Mouse (Mus musculus) thymus, adult 2 months (tissue): ENCODE results near the gene Zfp189. TPM values are rescaled to one million over a fixed set of nuclear protein-coding genes. Genes with fewer than 3 reads are reported as not detected.

Experiments used
- DNase-seq: peaks from one replicate; pipeline ENCODE4 v3.0.0; 2021
- H3K27ac ChIP-seq: fragments of 200-500 bp; 2 replicates; pipeline ENCODE4 v1.5.1; 2012; ENCODE audit warnings: low read length, control low read depth; ENCODE audit not compliant: control insufficient read depth, insufficient read depth
- H3K27me3 ChIP-seq: fragments of 200-500 bp; 2 replicates; pipeline ENCODE4 v1.6.1; 2012; ENCODE audit warnings: mild to moderate bottlenecking, low read length, moderate library complexity, mixed read lengths; ENCODE audit not compliant: control insufficient read depth, insufficient read depth
- H3K36me3 ChIP-seq: fragments of 200-500 bp; 2 replicates; pipeline ENCODE4 v1.6.1; 2012; ENCODE audit warnings: mild to moderate bottlenecking, low read length, moderate library complexity; ENCODE audit not compliant: control insufficient read depth, insufficient read depth
- H3K4me1 ChIP-seq: fragments of 200-500 bp; replicated peaks from 2 replicates; pipeline ENCODE4 v1.6.1; 2012; ENCODE audit warnings: low read length; ENCODE audit not compliant: control insufficient read depth, insufficient read depth
- H3K4me3 ChIP-seq: fragments of 200-500 bp; 2 replicates; pipeline ENCODE4 v1.5.1; 2012; ENCODE audit warnings: mild to moderate bottlenecking, low read length, control low read depth, moderate library complexity; ENCODE audit not compliant: control insufficient read depth, insufficient read depth
- CTCF ChIP-seq: fragments of 200-500 bp; IDR thresholded peaks from 2 replicates; pipeline ENCODE4 v1.5.1; 2012; ENCODE audit warnings: mild to moderate bottlenecking, control low read depth, low read length, moderate library complexity, borderline replicate concordance; ENCODE audit not compliant: control insufficient read depth, poor library complexity, insufficient read depth; ENCODE audit errors: extremely low read depth
- POLR2A ChIP-seq: fragments of 200-500 bp; IDR thresholded peaks from 2 replicates; pipeline ENCODE4 v1.6.1; 2012; ENCODE audit warnings: mild to moderate bottlenecking, low read length, control low read depth, moderate library complexity; ENCODE audit not compliant: control insufficient read depth, poor library complexity, insufficient read depth; ENCODE audit errors: extremely low read depth
- WGBS: fragments of 180-500 bp; shearing (Covaris S2); methylation state at CpG from one replicate; pipeline ENCODE4 v1.1.7; 2018; 5-methylcytosine and 5-hydroxymethylcytosine counted together
- polyA plus RNA-seq: library from polyadenylated mRNA; depleted of rRNA; stranded (reverse); fragments of >200 nt; gene quantifications from 2 replicates; pipeline ENCODE4 v1.2.3, GENCODE M21; 2012

Zfp189 gene
- polyA plus RNA-seq, 1 experiment = 1.9 TPM

DNA sequence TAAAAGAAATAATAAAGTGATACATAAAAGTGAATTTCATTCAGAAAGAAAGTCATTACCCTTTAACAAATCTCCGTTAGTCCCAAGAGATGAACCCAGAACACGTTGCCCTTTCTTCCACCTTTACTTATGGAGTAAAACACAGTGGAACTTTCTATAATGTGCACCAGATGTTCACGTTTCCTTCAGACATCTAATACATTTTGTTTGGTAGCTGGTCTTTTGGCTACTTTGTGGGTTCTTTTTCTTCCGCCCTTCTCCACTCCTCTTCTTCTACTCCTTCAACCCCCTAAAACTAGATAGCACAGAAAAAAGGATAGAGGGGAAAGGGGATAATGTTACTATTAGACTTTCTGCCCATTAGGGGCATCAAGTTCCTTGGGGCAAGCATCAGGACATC lies 8.3 kb upstream of the Zfp189 start:
- no peak overlapping the region for H3K27ac ChIP-seq
- WGBS = 97% methylated on average over 4 of the region's 4 CpGs
- H3K27me3 ChIP-seq = no peaks in the 10 kb centered on the region
- peaks cover 20% of the 10 kb centered on the region for H3K36me3 ChIP-seq
- no peak overlapping the region for H3K4me3 ChIP-seq
- TF ChIP-seq POLR2A (no peak), CTCF (no peak)
- no peak for DNase-seq
- no peaks in the 10 kb centered on the region for H3K4me1 ChIP-seq

DNA sequence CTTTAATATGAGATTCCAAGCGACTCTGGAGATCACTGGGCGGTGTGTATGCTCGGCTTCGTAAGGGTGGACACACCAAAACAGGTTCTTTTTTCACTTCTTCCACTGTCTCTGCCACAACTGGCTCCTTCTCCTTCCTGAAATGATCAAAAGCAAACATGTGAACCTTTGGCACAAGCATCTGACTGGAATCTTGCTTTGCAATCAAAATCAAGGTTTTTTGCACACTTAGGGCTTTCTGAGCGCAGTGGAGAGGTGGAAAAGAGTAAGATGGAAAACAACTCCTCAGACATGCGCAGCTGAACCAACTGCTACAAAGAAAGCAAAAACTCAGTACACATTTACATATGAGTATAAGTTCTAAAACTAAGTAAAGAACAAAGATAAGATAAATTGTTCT lies 6.5 kb upstream of the Zfp189 start:
- no peak for DNase-seq
- TF ChIP-seq POLR2A (no peak), CTCF (no peak)
- no peaks in the 10 kb centered on the region for H3K27me3 ChIP-seq
- H3K4me1 ChIP-seq = no peaks in the 10 kb centered on the region
- H3K27ac ChIP-seq = no peak overlapping the region
- 97% methylated on average over 6 of the region's 6 CpGs for WGBS
- no peak overlapping the region for H3K4me3 ChIP-seq
- peaks cover 20% of the 10 kb centered on the region for H3K36me3 ChIP-seq

- no peak for DNase-seq
- no peak overlapping the region for H3K4me3 ChIP-seq
- peaks cover 2% of the 10 kb centered on the region; the same call in 1 of the 2 replicates for H3K36me3 ChIP-seq
- H3K4me1 ChIP-seq = peaks cover 9% of the 10 kb centered on the region; the same call in 1 of the 2 replicates
- H3K27ac ChIP-seq = no peak overlapping the region
- 94% methylated on average over 5 of the region's 5 CpGs for WGBS
- H3K27me3 ChIP-seq = no peaks in the 10 kb centered on the region
- no peak for TF ChIP-seq CTCF
- TF ChIP-seq POLR2A = no peak
Observed at GRCm38 (mm10) chr4:49519476-49519875, 1.5 kb upstream of the Zfp189 start.

DNA sequence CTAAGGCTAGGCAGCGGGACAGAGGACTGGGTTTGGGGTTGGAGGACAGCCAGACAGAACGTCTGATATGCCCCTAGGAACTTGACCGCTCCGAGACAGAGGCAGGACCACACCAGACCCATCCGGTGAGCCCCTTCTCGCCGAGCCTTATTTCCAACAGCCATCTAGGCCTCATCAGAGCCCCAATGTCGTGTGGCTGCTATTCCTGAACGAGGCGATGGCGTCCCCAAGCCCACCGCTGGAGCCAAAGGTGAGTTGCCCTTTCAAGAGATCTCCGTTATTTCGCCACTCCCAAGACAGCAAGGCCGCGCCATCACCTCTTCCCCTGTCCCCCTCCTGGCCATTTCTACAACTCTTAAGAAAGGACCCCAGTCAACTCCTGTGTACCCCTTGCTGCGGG lies 370 bp downstream of the Zfp189 start:
- H3K27ac ChIP-seq = no peak overlapping the region
- DNase-seq = no peak

DNA sequence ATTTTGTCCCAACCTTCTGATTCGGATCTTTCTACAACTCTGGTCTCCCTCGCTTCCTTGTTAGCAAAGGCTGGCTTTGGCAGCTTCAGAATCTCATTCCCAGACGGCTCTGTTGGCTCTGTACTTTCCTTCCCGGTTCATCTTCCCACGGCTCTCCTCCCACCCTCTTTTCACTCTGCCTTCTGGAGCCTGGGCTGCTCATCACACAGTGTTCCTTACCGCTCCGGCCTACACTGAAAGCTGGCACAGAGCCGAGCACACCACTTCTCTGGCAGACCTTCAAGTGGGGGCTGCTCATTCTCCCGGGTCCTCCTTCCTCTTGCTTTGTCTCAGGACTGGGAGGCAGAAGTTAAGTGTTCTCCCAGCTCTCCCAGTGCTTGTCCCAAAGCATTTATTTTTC lies 1.6 kb downstream of the Zfp189 start:
- no peak overlapping the region for H3K4me3 ChIP-seq
- no peaks in the 10 kb centered on the region for H3K27me3 ChIP-seq
- H3K36me3 ChIP-seq = no peaks in the 10 kb centered on the region
- H3K4me1 ChIP-seq = peaks cover 9% of the 10 kb centered on the region; the same call in 1 of the 2 replicates
- WGBS = 96% methylated on average over 9 of the region's 9 CpGs
- no peak overlapping the region for H3K27ac ChIP-seq
- DNase-seq = no peak
- TF ChIP-seq CTCF = no peak
- TF ChIP-seq POLR2A = no peak

More for the DNA sequence above, 370 bp downstream of the Zfp189 start:
- WGBS = 2% methylated on average over 17 of the region's 17 CpGs
- Histone ChIP-seq H3K36me3 (no peaks in the 10 kb centered on the region), H3K4me1 (peaks cover 9% of the 10 kb centered on the region; the same call in 1 of the 2 replicates), H3K4me3 (peak overlapping the region; percentile 80), H3K27me3 (no peaks in the 10 kb centered on the region)
- no peak for TF ChIP-seq POLR2A
- TF ChIP-seq CTCF = no peak; the same call in 1 of the 2 replicates

DNA sequence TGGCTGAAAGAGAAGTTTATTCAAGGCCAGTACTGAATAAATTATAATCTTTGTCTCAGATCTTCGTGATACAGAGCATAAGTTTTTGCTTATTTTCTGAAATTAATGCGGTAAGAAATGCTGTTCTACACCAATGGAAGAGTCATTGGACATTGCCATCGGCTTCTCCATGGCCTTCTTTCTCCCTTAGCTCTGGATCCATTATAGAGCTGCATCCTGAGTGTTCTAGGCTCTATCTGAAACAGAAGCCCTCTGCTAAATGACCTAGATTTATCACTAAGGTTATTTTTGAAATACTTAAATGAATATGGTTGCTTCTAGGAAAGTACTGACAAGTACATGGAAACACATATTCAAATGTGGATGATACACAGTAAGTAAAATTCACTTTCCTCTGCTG lies 14.1 kb downstream of the Zfp189 start:
- H3K36me3 ChIP-seq = peaks cover 4% of the 10 kb centered on the region
- H3K4me1 ChIP-seq = no peaks in the 10 kb centered on the region
- 90% methylated on average over 3 of the region's 3 CpGs for WGBS
- no peak for TF ChIP-seq POLR2A
- no peak for TF ChIP-seq CTCF
- no peak for DNase-seq
- H3K27ac ChIP-seq = no peak overlapping the region
- no peak overlapping the region for H3K4me3 ChIP-seq
- no peaks in the 10 kb centered on the region for H3K27me3 ChIP-seq
